Mouse (Mus musculus): Measurements from ENCODE around the gene Clpp. TPM values are rescaled to one million over a fixed set of nuclear protein-coding genes. Genes with fewer than 3 reads are reported as not detected.

Gene Clpp
- total RNA-seq, 2 experiments from 2014 or later = 35.6 to 41.4 TPM

- DNase-seq (ENCODE audit: low spot score in 2 of 2) = no peak
These were observed 39.6 kb downstream of the Clpp start for GRCm38 (mm10) chr17:57029691-57030090.

DNA sequence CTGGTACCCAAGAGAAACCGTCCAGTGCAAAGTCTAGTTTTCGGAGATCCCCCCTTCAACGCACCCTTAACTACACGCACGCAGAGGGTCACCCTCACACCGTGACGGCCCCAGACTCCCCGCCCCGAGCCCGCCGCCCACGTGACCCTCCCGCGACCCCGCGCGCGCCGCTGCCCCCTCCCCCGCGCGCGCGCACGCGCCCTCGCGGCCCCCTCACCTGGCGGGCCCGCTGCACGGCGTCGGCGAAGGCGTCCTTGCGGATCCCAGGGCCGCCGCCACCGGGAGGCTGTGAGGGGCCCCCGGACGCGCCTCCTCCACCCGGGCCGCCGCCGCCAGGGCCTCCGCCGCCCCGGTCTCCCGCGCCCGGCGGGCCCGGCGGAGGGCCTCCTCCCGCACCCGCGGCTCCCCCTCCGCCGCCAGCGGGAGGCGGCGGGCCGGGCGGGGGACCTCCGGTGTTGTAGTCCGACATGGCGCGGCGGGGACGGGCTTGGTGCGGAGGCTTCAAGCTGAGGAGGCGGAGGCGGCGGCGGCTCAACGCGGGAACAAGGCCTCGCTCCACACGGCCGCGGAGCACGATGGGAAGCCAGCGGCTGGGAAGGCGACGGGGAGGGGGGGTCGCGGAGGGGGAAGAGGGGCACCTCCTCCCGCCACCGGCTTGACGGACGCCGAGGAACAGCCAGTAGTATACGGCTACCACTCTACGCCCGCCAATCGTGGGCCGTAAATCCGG lies 41.0 kb downstream of the Clpp start, which contains the start of gene Khsrp:
Khsrp (minus strand) TSS at position 592 of the 730 bp plus-strand sequence.
- peak; percentile 43 to 64 for DNase-seq (ENCODE audit: low spot score in 2 of 2)

DNA sequence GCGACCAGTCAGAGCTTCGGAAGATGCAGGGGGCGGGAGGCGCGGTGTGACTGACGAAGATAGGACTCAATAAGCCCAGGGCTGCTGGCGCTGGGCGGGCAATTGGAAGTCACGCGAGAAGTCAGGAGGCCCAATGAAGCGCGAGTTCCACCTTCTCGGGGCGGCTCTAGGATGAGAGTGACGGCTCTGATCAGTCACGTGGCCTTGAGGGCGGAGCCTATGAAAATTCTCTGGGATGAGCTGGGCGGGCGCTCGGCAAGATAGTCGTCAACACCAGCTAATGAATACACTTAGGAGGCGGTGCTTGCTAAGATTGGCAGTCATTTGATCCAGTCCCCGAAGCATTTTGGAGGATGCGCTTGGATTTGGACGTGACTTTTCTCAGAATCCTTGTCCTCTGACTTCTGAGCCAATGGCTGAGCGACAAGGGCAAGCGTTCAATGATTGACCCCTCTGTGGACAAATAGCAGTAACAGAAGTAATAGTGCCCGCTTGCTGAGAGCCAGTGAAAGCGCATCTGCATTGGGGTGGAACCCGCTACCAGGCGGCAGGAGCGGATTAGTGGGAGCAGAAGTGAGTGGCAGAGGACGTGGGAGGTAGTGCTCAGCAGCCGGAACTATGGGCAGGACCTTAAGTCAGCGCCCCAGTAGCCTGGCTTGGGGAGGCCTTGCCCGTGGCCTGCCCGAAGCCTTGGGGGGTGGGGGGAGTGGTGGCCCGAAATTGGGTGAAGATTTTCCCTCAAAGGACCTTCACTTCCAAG lies 41.7 kb downstream of the Clpp start:
- peak; percentile 93 to 99 for DNase-seq (ENCODE audit: low spot score in 2 of 2)

GRCm38 (mm10) chr17:57032854-57033253 lies 42.7 kb downstream of the Clpp start:
- DNase-seq (ENCODE audit: low spot score in 2 of 2) = no peak

DNA sequence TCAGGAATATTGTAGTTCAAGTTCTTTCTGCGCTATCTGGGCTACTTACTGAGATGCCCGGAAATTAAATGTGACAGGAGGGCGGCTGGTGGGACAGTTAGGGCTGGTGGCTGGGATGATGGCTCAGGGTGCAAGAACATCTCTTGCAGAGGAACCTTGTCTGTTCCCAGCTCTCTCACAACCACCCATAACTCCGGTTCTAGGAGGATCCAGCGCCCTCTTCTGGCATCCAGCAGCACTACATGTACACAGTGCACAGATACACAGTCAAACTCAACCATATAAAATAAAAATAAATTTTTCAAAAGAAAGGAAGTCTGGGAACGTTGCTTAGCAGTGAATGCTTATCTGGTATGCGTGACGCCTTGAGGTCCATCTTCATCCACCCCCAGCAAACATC lies 48.9 kb downstream of the Clpp start:
- DNase-seq (ENCODE audit: low spot score in 2 of 2) = no peak

- DNase-seq (ENCODE audit: low spot score in 2 of 2) = no peak
These were observed 51.4 kb downstream of the Clpp start, which contains the start of gene Slc25a41 for GRCm38 (mm10) chr17:57041554-57041953. TSS of gene Slc25a41 (minus strand) at chr17:57041654.

Other genes with a start within 250 kb of the Clpp start
- 1 to 10 TPM; 1.0 to 1.9 TPM for gene Nrtn, start 232.8 kb upstream of the Clpp start, total RNA-seq (2021)
- 10 to 100 TPM; 21.6 to 21.7 TPM for gene Dus3l, start 225.5 kb upstream of the Clpp start, total RNA-seq (2021)
- under 1 TPM; 0.47 to 0.49 TPM for gene Prr22, start 220.1 kb upstream of the Clpp start, total RNA-seq (2021)
- gene Rfx2, start 159.3 kb upstream of the Clpp start, total RNA-seq (2021) = 10 to 100 TPM in 1 of 2 experiments, 1 to 10 TPM in 1; 8.2 to 10.6 TPM
- not detected for gene Acsbg2, start 115.9 kb upstream of the Clpp start, total RNA-seq (2021)
- gene 1700061G19Rik, start 114.8 kb upstream of the Clpp start, total RNA-seq (2021) = not detected
- gene Mllt1, start 54.9 kb upstream of the Clpp start, total RNA-seq (2021) = 10 to 100 TPM; 23.9 to 27.2 TPM
- gene Acer1, start 8.2 kb upstream of the Clpp start, total RNA-seq (2021) = not detected
- gene Alkbh7, start 7.0 kb downstream of the Clpp start, total RNA-seq (2021) = 10 to 100 TPM; 36.6 to 37.0 TPM
- gene Pspn, start 9.7 kb downstream of the Clpp start, total RNA-seq (2021) = not detected
- gene Gtf2f1, start 21.0 kb downstream of the Clpp start, total RNA-seq (2021) = 10 to 100 TPM; 31.9 to 34.9 TPM
- not detected for gene Gm17949, start 21.2 kb downstream of the Clpp start, total RNA-seq (2021)
- gene Khsrp, start 41.2 kb downstream of the Clpp start, total RNA-seq (2021) = 10 to 100 TPM; 87.0 to 87.7 TPM
- gene Slc25a41, start 51.3 kb downstream of the Clpp start, total RNA-seq (2021) = not detected
- gene Crb3, start 68.8 kb downstream of the Clpp start, total RNA-seq (2021) = under 1 TPM; 0.49 to 0.67 TPM
- 10 to 100 TPM; 35.5 to 35.7 TPM for gene Slc25a23, start 69.6 kb downstream of the Clpp start, total RNA-seq (2021)
- gene Dennd1c, start 88.2 kb downstream of the Clpp start, total RNA-seq (2021) = 1 to 10 TPM; 2.1 TPM
- 1 to 10 TPM; 4.0 to 4.8 TPM for gene Tubb4a, start 97.5 kb downstream of the Clpp start, total RNA-seq (2021)
- gene Tnfsf9, start 115.0 kb downstream of the Clpp start, total RNA-seq (2021) = 1 to 10 TPM; 1.3 to 1.4 TPM
- not detected for gene Cd70, start 159.5 kb downstream of the Clpp start, total RNA-seq (2021)
- not detected for gene Tnfsf14, start 203.9 kb downstream of the Clpp start, total RNA-seq (2021)
- 10 to 100 TPM in 1 of 2 experiments, 1 to 10 TPM in 1; 5.3 to 19.8 TPM for gene C3, start 237.8 kb downstream of the Clpp start, total RNA-seq (2021)

Measured in gastrocnemius, postnatal 4 days (tissue).